Mouse (Mus musculus) Patski (cell line): ENCODE results near the gene Cryge. TPM values are rescaled to one million over a fixed set of nuclear protein-coding genes. Genes with fewer than 3 reads are reported as not detected.
"Not testable (repeated sequence)": the region's sequence is repeated elsewhere in the genome, so short reads cannot be mapped to it uniquely, and the experiment has no call there.

Source experiments
- ATAC-seq: fragments of 100-300 bp; one replicate; pipeline ENCODE4 v1.8.0; 2021
- CTCF ChIA-PET: fragments of 350-600 bp; sonication (Branson Sonifier 250); formaldehyde crosslinking; loops from one replicate; lab custom pipeline; 2022; ENCODE audit warnings: inconsistent platforms; lab: Charles Lee
- POLR2A ChIA-PET: fragments of 350-600 bp; sonication (Branson Sonifier 250); formaldehyde crosslinking; loops from one replicate; lab custom pipeline; 2022; ENCODE audit warnings: antibody characterized with exemption, inconsistent platforms; lab: Charles Lee
- DNase-seq: peaks from one replicate; pipeline ENCODE4 v3.0.0-alpha.2; 2011; ENCODE audit warnings: low read depth, low spot score
- H3K27me3 ChIP-seq: fragments of 371-371 bp; one replicate; pipeline ENCODE4 v1.5.1; 2021
- CTCF ChIP-seq: fragments of 100-300 bp; IDR thresholded peaks from one replicate; pipeline ENCODE4 v1.5.1; 2021
- in situ Hi-C: fragments of 300-500 bp; cut with MboI; formaldehyde crosslinking; loops from 3 replicates; pipeline ENCODE4 v1.11.1; 2018; ENCODE audit warnings: low pct_unique_long_range_greater_than_20kb, mixed read lengths
- polyA plus RNA-seq: library from polyadenylated mRNA; unstranded; gene quantifications from one replicate; pipeline ENCODE4 v1.2.3, GENCODE M21; 2021

Cryge gene
- not detected for polyA plus RNA-seq

GRCm38 (mm10) chr1:65050952-65051351 lies at the start of gene Cryge:
Cryge (minus strand) TSS chr1:65051149.
- CTCF ChIA-PET = interaction anchor here (0.9 to 2.1 kb wide), 2 partner anchors 62 to 127 kb away, joined by 3 to 6 read pairs; no protein-coding TSS in a partner anchor
- DNase-seq, in situ Hi-C loops, POLR2A ChIA-PET, ATAC-seq: not testable (repeated sequence)
- H3K27me3 ChIP-seq = peaks cover 31% of the 10 kb centered on the region

- CTCF ChIA-PET = no interaction called here
- in situ Hi-C loops = no loop called here
Observed at GRCm38 (mm10) chr1:65096953-65097352, 46.0 kb upstream of the Cryge start.

GRCm38 (mm10) chr1:65091566-65091965 lies 40.6 kb upstream of the Cryge start:
- POLR2A ChIA-PET = interaction anchor here (0.6 kb wide), 1 partner anchor 1297 kb away, joined by 4 read pairs; no protein-coding TSS in a partner anchor
- H3K27me3 ChIP-seq = no peaks in the 10 kb centered on the region
- TF ChIP-seq CTCF = no peak
- ATAC-seq = no peak
- DNase-seq = peak; percentile 13
- CTCF ChIA-PET = interaction anchor here (0.9 to 1.3 kb wide), 5 partner anchors 17 to 88 kb away, joined by 3 to 6 read pairs (median 3); no protein-coding TSS in a partner anchor
- in situ Hi-C loops = no loop called here

More at GRCm38 (mm10) chr1:65096953-65097352, 46.0 kb upstream of the Cryge start:
- DNase-seq (no peak), ATAC-seq (no peak)
- POLR2A ChIA-PET = no interaction called here
- TF ChIP-seq CTCF = no peak
- peaks cover 8% of the 10 kb centered on the region for H3K27me3 ChIP-seq

GRCm38 (mm10) chr1:65090370-65090769 lies 39.4 kb upstream of the Cryge start:
- ChIA-PET CTCF (no interaction called here), POLR2A (no interaction called here)
- in situ Hi-C loops = no loop called here

DNA sequence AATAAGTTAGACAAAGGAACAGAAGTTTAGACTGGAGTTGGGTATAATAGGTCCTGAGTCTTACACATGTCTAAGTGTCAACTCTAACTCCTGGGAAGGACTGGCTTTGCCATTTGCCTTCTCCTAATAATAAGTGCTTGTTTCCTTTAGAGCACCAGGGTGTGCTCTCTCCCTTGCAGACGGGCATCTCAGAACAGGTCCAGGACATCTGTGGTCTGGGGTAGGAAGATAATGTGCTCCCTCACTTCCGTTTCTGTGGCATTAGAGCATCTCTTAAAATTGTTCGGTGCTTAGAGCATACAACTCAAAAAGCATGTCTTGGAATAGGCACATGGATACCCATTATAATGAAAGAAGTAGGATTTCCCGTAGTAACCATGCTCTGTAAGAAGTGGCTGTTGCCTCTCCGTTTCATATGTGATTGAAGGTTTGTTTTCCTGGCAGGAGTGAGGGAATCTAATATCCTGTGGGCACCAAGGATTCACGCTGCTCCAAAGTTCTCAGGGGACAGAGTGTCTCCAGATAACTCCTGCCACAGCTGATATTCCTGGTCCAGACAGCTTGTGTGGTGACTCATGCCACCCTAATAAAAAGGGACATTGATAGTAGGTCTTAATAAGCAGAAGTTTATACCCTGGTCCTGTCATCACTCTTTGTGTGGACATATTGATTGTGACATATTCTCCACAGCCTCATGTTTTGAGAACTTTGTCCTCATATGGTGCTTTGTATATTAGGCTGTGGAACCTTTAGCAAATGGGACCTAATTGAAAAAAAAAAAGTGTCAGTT lies 37.8 kb upstream of the Cryge start:
- DNase-seq (no peak), ATAC-seq (no peak)
- ChIA-PET POLR2A (no interaction called here), CTCF (interaction anchor here (2.6 kb wide), 1 partner anchor 11 kb away, joined by 9 read pairs; no protein-coding TSS in a partner anchor)
- no peaks in the 10 kb centered on the region for H3K27me3 ChIP-seq
- in situ Hi-C loops = no loop called here
- no peak for TF ChIP-seq CTCF

More at GRCm38 (mm10) chr1:65090370-65090769, 39.4 kb upstream of the Cryge start:
- DNase-seq (no peak), ATAC-seq (no peak)
- H3K27me3 ChIP-seq = no peaks in the 10 kb centered on the region
- no peak for TF ChIP-seq CTCF

- POLR2A ChIA-PET = no interaction called here
- in situ Hi-C loops = no loop called here
- DNase-seq (no peak), ATAC-seq (no peak)
- peaks cover 27% of the 10 kb centered on the region for H3K27me3 ChIP-seq
- no peak for TF ChIP-seq CTCF
- CTCF ChIA-PET = no interaction called here
Observed at GRCm38 (mm10) chr1:65082188-65082587, 31.2 kb upstream of the Cryge start, which contains the start of gene Crygb. Crygb (minus strand) TSS chr1:65082288.

- H3K27me3 ChIP-seq = peaks cover 42% of the 10 kb centered on the region
- ATAC-seq (no peak), DNase-seq (no peak)
- TF ChIP-seq CTCF = peak; percentile 38
- in situ Hi-C loops = no loop called here
- ChIA-PET POLR2A (no interaction called here), CTCF (interaction anchor here (1.4 to 1.5 kb wide), 2 partner anchors 10 to 71 kb away, joined by 3 to 4 read pairs; no protein-coding TSS in a partner anchor)
Observed at GRCm38 (mm10) chr1:65075607-65076006, 24.7 kb upstream of the Cryge start.

GRCm38 (mm10) chr1:65073589-65073988 lies 22.6 kb upstream of the Cryge start, which contains the start of gene Crygc:
Crygc (minus strand) TSS chr1:65073689.
- in situ Hi-C loops = no loop called here
- CTCF ChIA-PET = no interaction called here
- H3K27me3 ChIP-seq = peaks cover 43% of the 10 kb centered on the region
- DNase-seq = no peak
- POLR2A ChIA-PET = interaction anchor here (0.6 kb wide), 1 partner anchor 13 kb away, joined by 5 read pairs; no protein-coding TSS in a partner anchor
- ATAC-seq = no peak
- TF ChIP-seq CTCF = no peak

- DNase-seq = no peak
- POLR2A ChIA-PET = no interaction called here
- ATAC-seq = no peak
- in situ Hi-C loops = no loop called here
- CTCF ChIA-PET = no interaction called here
- no peak for TF ChIP-seq CTCF
- H3K27me3 ChIP-seq = peaks cover 33% of the 10 kb centered on the region
Observed at GRCm38 (mm10) chr1:65067842-65068241, 16.9 kb upstream of the Cryge start.

DNA sequence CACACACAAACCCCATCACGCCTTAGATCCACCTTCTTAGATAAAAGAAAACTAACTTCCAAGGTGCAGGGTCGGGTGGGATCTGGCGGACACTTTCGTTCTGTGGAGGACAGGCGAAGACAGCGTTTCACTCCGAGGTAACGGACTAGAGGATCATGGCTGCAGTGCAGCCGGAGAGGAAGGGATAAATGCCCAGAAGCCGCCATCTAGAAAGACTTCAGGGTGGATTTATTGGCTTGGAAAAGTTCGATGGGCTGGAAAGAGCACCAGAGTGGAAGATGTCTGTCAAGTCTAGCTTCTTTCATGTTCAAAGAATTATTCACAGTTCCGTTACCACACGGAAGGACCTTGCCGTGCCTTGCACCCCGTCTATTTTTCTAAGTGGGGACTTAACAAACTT lies 13.3 kb upstream of the Cryge start:
- POLR2A ChIA-PET = no interaction called here
- ATAC-seq (no peak), DNase-seq (no peak)
- peaks cover 14% of the 10 kb centered on the region for H3K27me3 ChIP-seq
- in situ Hi-C loops = no loop called here
- CTCF ChIA-PET = no interaction called here
- TF ChIP-seq CTCF = no peak

DNA sequence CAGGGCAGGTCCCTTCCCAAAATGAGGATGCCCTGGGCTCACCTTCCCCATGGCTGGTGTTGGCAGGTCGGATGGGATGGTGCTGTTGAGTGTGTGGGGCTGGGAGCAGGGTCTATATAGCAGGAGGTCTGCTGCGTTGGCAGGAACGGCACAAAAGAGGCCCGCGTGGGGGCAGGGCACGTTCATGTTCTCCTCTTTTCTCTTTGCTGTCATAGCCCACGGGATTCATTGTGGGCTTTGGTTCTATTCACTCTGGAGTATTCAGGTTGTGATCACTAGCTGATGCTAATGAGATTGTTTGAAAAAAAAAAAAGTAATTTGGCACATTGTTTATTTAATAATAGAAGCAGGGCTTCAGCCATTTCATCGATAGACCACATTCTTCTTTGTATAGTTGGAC lies 12.4 kb upstream of the Cryge start, which contains the start of gene Crygd:
Gene Crygd (minus strand): TSS at position 101 of the 400 bp plus-strand sequence.
- POLR2A ChIA-PET = no interaction called here
- CTCF ChIA-PET = no interaction called here
- no peak for TF ChIP-seq CTCF
- in situ Hi-C loops = no loop called here
- DNase-seq = no peak
- ATAC-seq = no peak
- peaks cover 10% of the 10 kb centered on the region for H3K27me3 ChIP-seq
